Mouse (Mus musculus): ENCODE data around the gene Ndufaf7. TPM values are rescaled to one million over a fixed set of nuclear protein-coding genes. Genes with fewer than 3 reads are reported as not detected.

Ndufaf7 gene
- polyA plus RNA-seq, 2 experiments = 27.8 to 49.7 TPM

- no peak for ATAC-seq (ENCODE audit: low FRiP score, low read depth)
- TF ChIP-seq POLR2A (IDR thresholded peaks at IDR 0.05; ENCODE audit: borderline replicate concordance, extremely low read depth, insufficient read depth, insufficient read length) = no peak
- no peaks in the 10 kb centered on the region for H3K27me3 ChIP-seq (ENCODE audit: control insufficient read depth, insufficient read depth, low read length)
- peaks cover 42% of the 10 kb centered on the region for H3K36me3 ChIP-seq (ENCODE audit: control insufficient read depth, insufficient read depth, low read length)
- no peak overlapping the region for H3K27ac ChIP-seq (replicated peaks; ENCODE audit: low read depth, low read length)
- DNase-seq (ENCODE audit: low spot score) = no peak
- peak overlapping the region; percentile 60 for H3K4me2 ChIP-seq (replicated peaks; ENCODE audit: low read depth, low read length, severe bottlenecking)
- no peak overlapping the region; the same call in 1 of the 2 replicates for H3K9ac ChIP-seq (ENCODE audit: low read depth, low read length, severe bottlenecking)
- H3K4me1 ChIP-seq (ENCODE audit: control insufficient read depth, insufficient read depth, low read length) = peaks cover 5% of the 10 kb centered on the region
- 77% methylated on average over 2 of the region's 2 CpGs for WGBS
- no peaks in the 10 kb centered on the region for H3K9me3 ChIP-seq (ENCODE audit: control insufficient read depth, low read length)
- peak overlapping the region; percentile 79 for H3K4me3 ChIP-seq (replicated peaks; ENCODE audit: low read length)
These were observed 1.1 kb upstream of the Ndufaf7 start for GRCm38 (mm10) chr17:78935857-78936256.

DNA sequence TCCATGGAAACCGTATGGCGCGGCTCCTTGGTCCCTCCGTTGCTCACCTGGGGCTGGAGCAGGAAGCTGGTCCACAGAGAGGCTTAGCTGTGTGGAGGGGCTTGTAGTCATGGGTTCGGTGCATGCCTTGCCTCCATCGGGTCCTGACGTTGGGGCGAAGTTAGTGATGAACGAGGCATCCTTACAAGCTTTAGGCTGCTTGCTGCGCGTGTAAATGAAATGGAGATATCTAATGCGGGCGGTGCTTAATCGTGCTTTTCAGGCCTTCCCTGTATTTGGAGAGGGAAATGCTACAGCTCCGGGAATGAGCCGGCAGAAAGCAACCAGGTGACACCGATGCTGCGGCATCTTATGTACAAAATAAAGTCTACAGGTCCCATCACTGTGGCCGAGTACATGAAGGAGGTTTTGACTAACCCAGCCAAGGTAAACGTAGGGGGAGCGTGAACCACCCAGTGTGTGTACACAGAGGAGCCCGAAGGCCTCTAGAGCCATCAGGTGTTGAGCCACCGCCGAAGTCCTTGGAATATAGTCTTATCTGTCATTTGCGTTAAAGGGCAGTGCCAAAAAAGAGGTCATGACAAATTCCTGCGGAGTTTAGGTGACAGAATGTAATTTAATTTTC, 405 bp downstream of the Ndufaf7 start:
- peaks cover 5% of the 10 kb centered on the region for H3K4me1 ChIP-seq (ENCODE audit: control insufficient read depth, insufficient read depth, low read length)
- peaks cover 29% of the 10 kb centered on the region for H3K36me3 ChIP-seq (ENCODE audit: control insufficient read depth, insufficient read depth, low read length)
- peak overlapping the region; percentile 60 for H3K4me2 ChIP-seq (replicated peaks; ENCODE audit: low read depth, low read length, severe bottlenecking)
- DNase-seq (ENCODE audit: low spot score) = no peak
- H3K27ac ChIP-seq (replicated peaks; ENCODE audit: low read depth, low read length) = no peak overlapping the region
- H3K9ac ChIP-seq (ENCODE audit: low read depth, low read length, severe bottlenecking) = peak overlapping the region; percentile 82
- no peak for TF ChIP-seq POLR2A (IDR thresholded peaks at IDR 0.05; ENCODE audit: borderline replicate concordance, extremely low read depth, insufficient read depth, insufficient read length)
- ATAC-seq (ENCODE audit: low FRiP score, low read depth) = no peak
- H3K27me3 ChIP-seq (ENCODE audit: control insufficient read depth, insufficient read depth, low read length) = no peaks in the 10 kb centered on the region
- H3K4me3 ChIP-seq (replicated peaks; ENCODE audit: low read length) = peak overlapping the region; percentile 79
- H3K9me3 ChIP-seq (ENCODE audit: control insufficient read depth, low read length) = no peaks in the 10 kb centered on the region
- WGBS = 11% methylated on average over 26 of the region's 26 CpGs

DNA sequence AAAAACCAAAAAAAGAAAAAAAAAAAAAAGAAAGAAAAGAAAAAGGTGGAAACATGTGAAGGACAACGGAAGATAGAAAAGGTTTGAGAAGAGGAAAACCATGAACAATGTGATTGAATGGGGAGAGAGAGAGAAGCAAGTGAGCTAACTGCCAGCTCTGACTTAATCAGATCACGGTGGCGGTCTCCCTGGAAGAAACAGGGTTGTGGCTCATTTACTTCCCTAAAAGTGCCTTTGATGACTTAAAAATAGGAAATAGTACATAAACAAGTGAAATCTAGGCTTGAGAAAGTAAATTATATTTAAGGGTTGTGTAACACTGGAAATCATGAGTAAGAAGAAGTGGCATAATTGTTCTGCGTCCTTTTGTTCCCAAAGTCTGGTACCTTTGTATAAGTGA, 2.0 kb downstream of the Ndufaf7 start:
- 89% methylated on average over 4 of the region's 4 CpGs for WGBS
- ATAC-seq (ENCODE audit: low FRiP score, low read depth) = no peak
- H3K27ac ChIP-seq (replicated peaks; ENCODE audit: low read depth, low read length) = no peak overlapping the region
- no peaks in the 10 kb centered on the region for H3K9me3 ChIP-seq (ENCODE audit: control insufficient read depth, low read length)
- no peak for TF ChIP-seq POLR2A (IDR thresholded peaks at IDR 0.05; ENCODE audit: borderline replicate concordance, extremely low read depth, insufficient read depth, insufficient read length)
- H3K4me2 ChIP-seq (replicated peaks; ENCODE audit: low read depth, low read length, severe bottlenecking) = no peak overlapping the region
- H3K36me3 ChIP-seq (ENCODE audit: control insufficient read depth, insufficient read depth, low read length) = peaks cover 24% of the 10 kb centered on the region
- no peaks in the 10 kb centered on the region for H3K27me3 ChIP-seq (ENCODE audit: control insufficient read depth, insufficient read depth, low read length)
- H3K4me3 ChIP-seq (replicated peaks; ENCODE audit: low read length) = no peak overlapping the region
- peaks cover 5% of the 10 kb centered on the region for H3K4me1 ChIP-seq (ENCODE audit: control insufficient read depth, insufficient read depth, low read length)
- DNase-seq (ENCODE audit: low spot score) = no peak
- no peak overlapping the region for H3K9ac ChIP-seq (ENCODE audit: low read depth, low read length, severe bottlenecking)

GRCm38 (mm10) chr17:78942579-78942978, 5.6 kb downstream of the Ndufaf7 start:
- Histone ChIP-seq H3K27ac (replicated peaks; ENCODE audit: low read depth, low read length) (no peak overlapping the region), H3K36me3 (ENCODE audit: control insufficient read depth, insufficient read depth, low read length) (peaks cover 33% of the 10 kb centered on the region), H3K4me1 (ENCODE audit: control insufficient read depth, insufficient read depth, low read length) (peaks cover 2% of the 10 kb centered on the region), H3K9ac (ENCODE audit: low read depth, low read length, severe bottlenecking) (no peak overlapping the region), H3K27me3 (ENCODE audit: control insufficient read depth, insufficient read depth, low read length) (no peaks in the 10 kb centered on the region), H3K4me3 (replicated peaks; ENCODE audit: low read length) (no peak overlapping the region), H3K4me2 (replicated peaks; ENCODE audit: low read depth, low read length, severe bottlenecking) (no peak overlapping the region), H3K9me3 (ENCODE audit: control insufficient read depth, low read length) (no peaks in the 10 kb centered on the region)
- ATAC-seq (ENCODE audit: low FRiP score, low read depth) = no peak
- TF ChIP-seq POLR2A (IDR thresholded peaks at IDR 0.05; ENCODE audit: borderline replicate concordance, extremely low read depth, insufficient read depth, insufficient read length) = no peak
- DNase-seq (ENCODE audit: low spot score) = no peak
- 65% methylated on average over 11 of the region's 11 CpGs for WGBS

DNA sequence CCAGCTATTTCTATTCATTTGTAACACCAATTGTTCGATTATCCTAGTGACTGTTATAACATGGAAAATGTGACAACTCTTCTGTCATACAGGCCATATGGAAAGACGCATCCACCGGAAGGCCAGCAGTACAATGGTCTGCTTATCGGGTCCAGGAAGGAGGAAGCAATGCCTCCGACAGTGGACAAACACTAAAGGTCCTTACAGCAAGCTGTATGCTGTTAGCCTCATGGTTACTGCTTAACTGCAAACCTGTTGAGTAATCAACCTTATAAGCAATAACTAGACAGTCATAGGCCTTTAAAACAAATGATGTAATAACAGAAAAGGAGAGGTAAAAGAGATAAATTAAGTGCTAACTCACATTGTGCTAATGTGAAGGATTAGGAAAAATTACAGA, 14.3 kb downstream of the Ndufaf7 start:
- no peak overlapping the region for H3K4me3 ChIP-seq (replicated peaks; ENCODE audit: low read length)
- DNase-seq (ENCODE audit: low spot score) = no peak
- H3K27ac ChIP-seq (replicated peaks; ENCODE audit: low read depth, low read length) = no peak overlapping the region
- H3K9ac ChIP-seq (ENCODE audit: low read depth, low read length, severe bottlenecking) = no peak overlapping the region
- no peaks in the 10 kb centered on the region for H3K9me3 ChIP-seq (ENCODE audit: control insufficient read depth, low read length)
- TF ChIP-seq POLR2A (IDR thresholded peaks at IDR 0.05; ENCODE audit: borderline replicate concordance, extremely low read depth, insufficient read depth, insufficient read length) = no peak
- H3K27me3 ChIP-seq (ENCODE audit: control insufficient read depth, insufficient read depth, low read length) = no peaks in the 10 kb centered on the region
- H3K4me2 ChIP-seq (replicated peaks; ENCODE audit: low read depth, low read length, severe bottlenecking) = no peak overlapping the region
- no peak for ATAC-seq (ENCODE audit: low FRiP score, low read depth)
- peaks cover 83% of the 10 kb centered on the region for H3K36me3 ChIP-seq (ENCODE audit: control insufficient read depth, insufficient read depth, low read length)
- H3K4me1 ChIP-seq (ENCODE audit: control insufficient read depth, insufficient read depth, low read length) = no peaks in the 10 kb centered on the region
- WGBS = 86% methylated on average over 5 of the region's 5 CpGs

All from limb, embryonic 14.5 days (tissue).